In the genomic region with DNA sequence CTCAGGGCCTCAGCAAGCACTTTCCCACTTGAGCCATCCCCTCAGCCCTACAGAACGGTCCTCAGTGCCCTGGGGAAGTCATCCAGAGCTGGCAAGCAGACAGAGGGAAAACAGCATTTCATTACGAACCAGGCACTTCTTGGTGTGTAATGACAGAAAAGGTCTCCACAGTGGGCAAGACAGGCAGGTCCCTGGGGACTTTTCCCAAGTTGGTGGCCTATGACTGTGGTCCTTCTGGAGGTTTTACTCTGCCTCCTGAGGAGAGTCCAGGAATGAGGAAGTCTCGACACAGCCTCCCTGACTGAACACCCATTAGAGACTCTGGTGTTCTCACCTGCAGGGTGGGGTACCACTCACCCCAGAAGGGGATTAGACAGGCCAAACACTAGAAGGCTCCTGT, we compare ENCODE assay signal across 9 mouse cellular contexts. TPM values are rescaled to one million over a fixed set of nuclear protein-coding genes. Genes with fewer than 3 reads are reported as not detected.
DNase-seq lines count a peak whose midpoint lies in the region; ATAC-seq and TF ChIP-seq lines count a peak whose summit lies in the region.
"Had no signal": no experiment of that assay in that cellular context is flagged by ENCODE, and none has a peak within 500 bp of the region (broad histone marks: within the 10 kb centered on the region; RNA-seq: fewer than 3 reads in every experiment).

No protein-coding gene starts in this region.

- H3K36me3 ChIP-seq in hindbrain, embryonic 13.5 days, result peaks cover 34% of the 10 kb centered on the region
- H3K36me3 ChIP-seq in midbrain, postnatal 0 days (ENCODE audit: insufficient read depth, low read length), result peaks cover 10% of the 10 kb centered on the region

- H3K4me3 ChIP-seq in layer of hippocampus, adult 2 months, result peak overlapping the region; percentile 11
- no peak overlapping the region for H3K4me3 ChIP-seq in hindbrain, embryonic 13.5 days
- no peak overlapping the region for H3K4me3 ChIP-seq in midbrain, postnatal 0 days (ENCODE audit: low read depth, low read length)

- no peak for ATAC-seq in hindbrain, embryonic 13.5 days (ENCODE audit: low FRiP score)
- no peak for ATAC-seq in midbrain, postnatal 0 days (ENCODE audit: low FRiP score)

- H3K9ac ChIP-seq in hindbrain, embryonic 13.5 days, result peak overlapping the region; percentile 74; the same call in 1 of the 2 replicates
- peak overlapping the region; percentile 24; the same call in 1 of the 2 replicates for H3K9ac ChIP-seq in midbrain, postnatal 0 days (replicated peaks; ENCODE audit: low read length, poor library complexity, severe bottlenecking)

- peaks cover 92% of the 10 kb centered on the region for H3K4me1 ChIP-seq in hindbrain, embryonic 13.5 days (replicated peaks)
- peaks cover 44% of the 10 kb centered on the region for H3K4me1 ChIP-seq in midbrain, postnatal 0 days (ENCODE audit: insufficient read depth, low read length)

- peak; percentile 40 for DNase-seq in adrenal gland, postnatal 10 days
- DNase-seq in adrenal gland, adult 18-20 months (ENCODE audit: low spot score in 2 of 2), result no peak
- no peak for DNase-seq in layer of hippocampus, adult 2 months (ENCODE audit: low spot score in 2 of 2)
- DNase-seq in layer of hippocampus, adult 11-12 months (ENCODE audit: low spot score), result no peak
- DNase-seq in midbrain, postnatal 0 days (ENCODE audit: low spot score), result no peak
- DNase-seq in layer of hippocampus, postnatal 10 days (ENCODE audit: low spot score in 2 of 2), result no peak
- no peak for DNase-seq in thymus, postnatal 14 days
- DNase-seq: layer of hippocampus, adult 9-11 months had no signal

- H3K4me2 ChIP-seq in hindbrain, embryonic 13.5 days, result peak overlapping the region; percentile 74
- H3K4me2 ChIP-seq in midbrain, postnatal 0 days (ENCODE audit: low read depth, low read length, poor library complexity, severe bottlenecking), result no peak overlapping the region

- no peaks in the 10 kb centered on the region for H3K9me3 ChIP-seq in hindbrain, embryonic 13.5 days
- H3K9me3 ChIP-seq in midbrain, postnatal 0 days (ENCODE audit: low read length), result no peaks in the 10 kb centered on the region

- H3K27ac ChIP-seq in layer of hippocampus, adult 2 months, result peak overlapping the region; percentile 100
- peak overlapping the region; percentile 98 for H3K27ac ChIP-seq in hindbrain, embryonic 13.5 days
- peak overlapping the region; percentile 89 for H3K27ac ChIP-seq in midbrain, postnatal 0 days (ENCODE audit: low read depth, low read length)

- WGBS in hindbrain, embryonic 13.5 days, result 54% methylated on average over 3 of the region's 3 CpGs
- 62% methylated on average over 3 of the region's 3 CpGs for WGBS in midbrain, postnatal 0 days

- H3K27me3 ChIP-seq in hindbrain, embryonic 13.5 days, result no peaks in the 10 kb centered on the region
- no peaks in the 10 kb centered on the region for H3K27me3 ChIP-seq in midbrain, postnatal 0 days (ENCODE audit: insufficient read depth, low read length)

- TF ChIP-seq CTCF in layer of hippocampus, adult 2 months (conservative IDR thresholded peaks at IDR 0.05), result no peak
- TF ChIP-seq CTCF in midbrain, postnatal 0 days (IDR thresholded peaks at IDR 0.05), result no peak

RNA-seq across cellular contexts. Expression of a gene that starts 25.0 kb away (rescaled TPM):
- total RNA-seq in adrenal gland, postnatal 10 days (2021), result 10 to 100 TPM; 39.8 to 57.2 TPM
- total RNA-seq in adrenal gland, adult 18-20 months (2021), result 10 to 100 TPM; 45.8 to 48.8 TPM
- total RNA-seq in layer of hippocampus, adult 2 months (2021), result 100 to 1,000 TPM; 173 to 186 TPM
- polyA plus RNA-seq in hindbrain, embryonic 13.5 days (2015; fragmentation: Nextera tagmentation; extraction: Ambion mirVana), result 82.2 and 86.6 TPM in 2 replicates
- 55.9 and 73.4 TPM in 2 replicates for total RNA-seq in midbrain, postnatal 0 days (2014; rRNA removed)
- 56.8 and 59.0 TPM in 2 replicates for polyA plus RNA-seq in midbrain, postnatal 0 days (2015; fragmentation: Nextera tagmentation; extraction: Ambion mirVana)
- total RNA-seq in layer of hippocampus, postnatal 10 days (2021), result 100 to 1,000 TPM; 112 to 116 TPM
